Mouse (Mus musculus) lung, embryonic 14.5 days (tissue): ENCODE results near the gene Trim71. TPM values are rescaled to one million over a fixed set of nuclear protein-coding genes. Genes with fewer than 3 reads are reported as not detected.

Source experiments
- ATAC-seq: fragments of 200-750 bp; cut with Nextera tagmentation; 2 replicates; pipeline ENCODE4 v1.8.0; 2017; ENCODE audit warnings: mild to moderate bottlenecking, moderate TSS enrichment, moderate library complexity; ENCODE audit not compliant: insufficient read depth
- DNase-seq: peaks from one replicate; pipeline ENCODE4 v3.0.0-alpha.2; 2015
- H3K27ac ChIP-seq: fragments of 300-500 bp; sonication (generic); 2 replicates; pipeline ENCODE4 v1.5.1; 2014; ENCODE audit warnings: low read depth, mild to moderate bottlenecking, moderate library complexity
- H3K27me3 ChIP-seq: fragments of 300-500 bp; sonication (generic); 2 replicates; pipeline ENCODE4 v1.6.1; 2014; ENCODE audit warnings: low read length, control low read depth; ENCODE audit not compliant: insufficient read depth
- H3K36me3 ChIP-seq: fragments of 300-500 bp; sonication (generic); 2 replicates; pipeline ENCODE4 v1.6.1; 2014; ENCODE audit warnings: control low read depth; ENCODE audit not compliant: insufficient read depth
- H3K4me1 ChIP-seq: fragments of 300-500 bp; sonication (generic); 2 replicates; pipeline ENCODE4 v1.6.1; 2014; ENCODE audit warnings: antibody characterized with exemption, control low read depth; ENCODE audit not compliant: insufficient read depth
- H3K4me2 ChIP-seq: fragments of 300-500 bp; sonication (generic); 2 replicates; pipeline ENCODE4 v1.6.1; 2014; ENCODE audit warnings: mild to moderate bottlenecking
- H3K4me3 ChIP-seq: fragments of 300-500 bp; sonication (generic); 2 replicates; pipeline ENCODE4 v1.5.1; 2014; ENCODE audit warnings: low read depth, low read length
- H3K9ac ChIP-seq: fragments of 300-500 bp; sonication (generic); 2 replicates; pipeline ENCODE4 v1.6.1; 2014
- H3K9me3 ChIP-seq: fragments of 300-500 bp; sonication (generic); 2 replicates; pipeline ENCODE4 v1.6.1; 2016; ENCODE audit warnings: low read depth, low read length, control low read depth
- CTCF ChIP-seq: IDR thresholded peaks from 2 replicates; pipeline ENCODE4 v1.5.1; 2016; ENCODE audit warnings: antibody characterized with exemption, low read depth
- whole genome bisulfite sequencing: fragments of 180-500 bp; shearing (Covaris S2); extraction: QIAGEN DNeasy Blood & Tissue Kit; methylation state at CpG from one replicate; pipeline ENCODE4 v1.1.7; 2014; 5-methylcytosine and 5-hydroxymethylcytosine counted together
- polyA plus RNA-seq: library from polyadenylated mRNA; unstranded; fragments of >200 nt; fragmentation: Nextera tagmentation; extraction: Ambion mirVana; gene quantifications from 2 replicates; pipeline ENCODE4 v1.2.1, GENCODE M21; 2014

The Trim71 gene
- polyA plus RNA-seq, 1 experiment from 2014 or later, result 1.5 TPM

DNA sequence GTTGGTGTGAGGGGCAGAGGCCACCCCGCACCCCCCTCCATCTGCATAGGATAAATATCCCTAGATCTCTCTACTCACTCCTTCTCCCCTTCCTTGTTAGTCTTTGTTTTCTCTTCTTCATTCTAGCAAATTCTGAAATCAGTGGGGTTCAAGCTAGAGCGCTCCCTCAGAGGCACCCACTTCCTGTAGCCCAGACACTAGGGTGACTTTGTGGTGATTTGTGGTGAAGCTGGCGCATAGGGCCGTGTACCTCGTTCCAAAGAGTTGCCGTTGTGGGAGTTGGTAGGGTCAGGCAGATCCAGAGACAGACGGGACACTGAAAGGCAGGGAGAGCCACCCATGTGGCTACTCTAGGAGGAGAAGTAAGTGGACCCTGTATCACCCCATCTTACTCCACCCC lies 101.6 kb downstream of the Trim71 start:
- Histone ChIP-seq H3K36me3 (peaks cover 15% of the 10 kb centered on the region; the same call in 1 of the 2 replicates), H3K4me1 (no peaks in the 10 kb centered on the region), H3K4me2 (no peak overlapping the region), H3K27ac (no peak overlapping the region), H3K9me3 (no peaks in the 10 kb centered on the region), H3K4me3 (no peak overlapping the region), H3K9ac (no peak overlapping the region), H3K27me3 (no peaks in the 10 kb centered on the region)
- 88% methylated on average over 7 of the region's 7 CpGs for WGBS
- ATAC-seq, result no peak
- no peak for DNase-seq
- TF ChIP-seq CTCF, result no peak

DNA sequence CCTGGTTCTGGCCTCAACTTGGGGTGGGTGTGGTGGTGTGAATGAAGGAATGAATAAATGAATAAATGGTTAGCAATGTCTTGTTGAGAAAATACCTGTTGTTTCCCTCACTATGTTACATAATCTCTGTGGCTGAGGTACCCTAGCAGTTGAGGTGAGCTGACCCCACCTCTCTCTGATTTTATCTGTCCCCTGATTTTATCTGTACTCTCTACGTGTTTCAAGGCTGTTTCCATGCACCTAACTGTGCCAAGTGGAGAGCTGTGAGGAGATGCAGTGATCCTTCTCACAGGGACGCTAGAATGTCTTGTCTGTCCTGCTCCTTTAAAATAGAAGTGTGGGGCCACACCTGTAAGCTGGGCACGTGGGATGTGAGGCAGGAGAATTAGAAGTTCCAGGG lies 105.7 kb downstream of the Trim71 start:
- Histone ChIP-seq H3K27me3 (no peaks in the 10 kb centered on the region), H3K4me1 (no peaks in the 10 kb centered on the region), H3K27ac (no peak overlapping the region), H3K9me3 (no peaks in the 10 kb centered on the region), H3K9ac (no peak overlapping the region), H3K4me2 (no peak overlapping the region), H3K36me3 (peaks cover 13% of the 10 kb centered on the region; the same call in 1 of the 2 replicates), H3K4me3 (no peak overlapping the region)
- DNase-seq (no peak), ATAC-seq (no peak)
- 76% methylated on average over 3 of the region's 3 CpGs for WGBS
- no peak for TF ChIP-seq CTCF

Other genes starting within 250 kb of the Trim71 start
- not detected in 2 replicates for gene Bcl2a1c, start 234.2 kb downstream of the Trim71 start, polyA plus RNA-seq
- 156 and 163 TPM in 2 replicates for gene Crtap, start 173.7 kb downstream of the Trim71 start, polyA plus RNA-seq
- 41.9 and 43.5 TPM in 2 replicates for gene Glb1, start 163.3 kb downstream of the Trim71 start, polyA plus RNA-seq
- gene Tmppe, start 163.3 kb downstream of the Trim71 start, polyA plus RNA-seq, result 4.0 and 4.1 TPM in 2 replicates
- not detected in 2 replicates for gene Ccr4, start 59.5 kb downstream of the Trim71 start, polyA plus RNA-seq
- 0.27 TPM in 1 of 2 replicates, not detected in the other for gene C130032M10Rik, start 48.7 kb downstream of the Trim71 start, polyA plus RNA-seq
- 66.4 and 66.6 TPM in 2 replicates for gene Cnot10, start 75.8 kb upstream of the Trim71 start, polyA plus RNA-seq
- gene Dync1li1, start 124.4 kb upstream of the Trim71 start, polyA plus RNA-seq, result 49.9 and 51.1 TPM in 2 replicates
- gene Cmtm6, start 166.7 kb upstream of the Trim71 start, polyA plus RNA-seq, result 57.4 and 57.7 TPM in 2 replicates
- 81.7 and 93.0 TPM in 2 replicates for gene Cmtm7, start 217.5 kb upstream of the Trim71 start, polyA plus RNA-seq